Mouse (Mus musculus) stomach, embryonic 15.5 days (tissue): ENCODE measurements around the gene Scn8a. TPM values are rescaled to one million over a fixed set of nuclear protein-coding genes. Genes with fewer than 3 reads are reported as not detected.

Experiments
- ATAC-seq: fragments of 200-750 bp; cut with Nextera tagmentation; 2 replicates; pipeline ENCODE4 v1.8.0; 2017; ENCODE audit warnings: low read depth, moderate number of reproducible peaks, moderate TSS enrichment; ENCODE audit not compliant: insufficient read depth, low FRiP score
- H3K27ac ChIP-seq: fragments of 300-500 bp; sonication (generic); 2 replicates; pipeline ENCODE4 v1.5.1; 2015; ENCODE audit warnings: mild to moderate bottlenecking, inconsistent platforms
- H3K27me3 ChIP-seq: fragments of 300-500 bp; sonication (generic); replicated peaks from 2 replicates; pipeline ENCODE4 v1.6.1; 2015; ENCODE audit warnings: inconsistent platforms
- H3K36me3 ChIP-seq: fragments of 300-500 bp; sonication (generic); 2 replicates; pipeline ENCODE4 v1.6.1; 2015; ENCODE audit warnings: inconsistent platforms
- H3K4me1 ChIP-seq: fragments of 300-500 bp; sonication (generic); 2 replicates; pipeline ENCODE4 v1.6.1; 2015; ENCODE audit warnings: inconsistent platforms
- H3K4me2 ChIP-seq: fragments of 300-500 bp; sonication (generic); 2 replicates; pipeline ENCODE4 v1.6.1; 2015; ENCODE audit warnings: mild to moderate bottlenecking, inconsistent platforms
- H3K4me3 ChIP-seq: fragments of 300-500 bp; sonication (generic); replicated peaks from 2 replicates; pipeline ENCODE4 v1.5.1; 2015; ENCODE audit warnings: inconsistent platforms
- H3K9ac ChIP-seq: fragments of 300-500 bp; sonication (generic); 2 replicates; pipeline ENCODE4 v1.6.1; 2015; ENCODE audit warnings: inconsistent platforms
- H3K9me3 ChIP-seq: fragments of 300-500 bp; sonication (generic); 2 replicates; pipeline ENCODE4 v1.6.1; 2016; ENCODE audit warnings: inconsistent platforms
- WGBS: fragments of 180-500 bp; shearing (Covaris S2); methylation state at CpG from one replicate; pipeline ENCODE4 v1.1.7; 2015; 5-methylcytosine and 5-hydroxymethylcytosine counted together
- polyA plus RNA-seq: library from polyadenylated mRNA; unstranded; fragments of >200 nt; fragmentation: Nextera tagmentation; extraction: Ambion mirVana; gene quantifications from 2 replicates; pipeline ENCODE4 v1.2.1, GENCODE M21; 2015

The Scn8a gene
- polyA plus RNA-seq, 1 experiment from 2014 or later = 2.2 TPM

- ATAC-seq = no peak
- peak overlapping the region; percentile 83 for H3K4me2 ChIP-seq
- no peaks in the 10 kb centered on the region for H3K36me3 ChIP-seq
- 4% methylated on average over 34 of the region's 34 CpGs for WGBS
- H3K27me3 ChIP-seq = no peaks in the 10 kb centered on the region
- H3K27ac ChIP-seq = peak overlapping the region; percentile 87
- H3K4me3 ChIP-seq = peak overlapping the region; percentile 79
- peak overlapping the region; percentile 77 for H3K9ac ChIP-seq
- no peaks in the 10 kb centered on the region for H3K9me3 ChIP-seq
- H3K4me1 ChIP-seq = peaks cover 35% of the 10 kb centered on the region
These were observed 207.5 kb downstream of the Scn8a start for GRCm38 (mm10) chr15:101077001-101077812.

GRCm38 (mm10) chr15:101077813-101078730, 208.4 kb downstream of the Scn8a start, which contains the start of gene Fignl2:
Gene Fignl2 (minus strand): TSS chr15:101078567.
- Histone ChIP-seq H3K9me3 (no peaks in the 10 kb centered on the region), H3K9ac (peak within 1 kb of the TSS; percentile 77), H3K36me3 (no peaks in the 10 kb centered on the region), H3K4me3 (peak within 1 kb of the TSS; percentile 79), H3K27me3 (no peaks in the 10 kb centered on the region), H3K27ac (peak within 1 kb of the TSS; percentile 87), H3K4me1 (peaks cover 36% of the 10 kb centered on the region), H3K4me2 (peak within 1 kb of the TSS; percentile 83)
- ATAC-seq = peak; percentile 12; the same call in 1 of the 2 replicates
- under 1% methylated on average over 65 of the region's 96 CpGs for WGBS

GRCm38 (mm10) chr15:101078731-101079156, 209.1 kb downstream of the Scn8a start:
- ATAC-seq = peak; percentile 78
- Histone ChIP-seq H3K9ac (peak overlapping the region; percentile 34), H3K9me3 (no peaks in the 10 kb centered on the region), H3K4me1 (peaks cover 35% of the 10 kb centered on the region), H3K4me3 (peak overlapping the region; percentile 79), H3K27me3 (no peaks in the 10 kb centered on the region), H3K27ac (peak overlapping the region; percentile 83), H3K4me2 (peak overlapping the region; percentile 83), H3K36me3 (no peaks in the 10 kb centered on the region)
- WGBS = 6% methylated on average over 29 of the region's 30 CpGs

GRCm38 (mm10) chr15:101080031-101080520, 210.4 kb downstream of the Scn8a start:
- H3K4me1 ChIP-seq = peaks cover 35% of the 10 kb centered on the region
- H3K4me2 ChIP-seq = no peak overlapping the region
- H3K27ac ChIP-seq = no peak overlapping the region
- H3K36me3 ChIP-seq = no peaks in the 10 kb centered on the region
- WGBS = 78% methylated on average over 9 of the region's 9 CpGs
- no peaks in the 10 kb centered on the region for H3K27me3 ChIP-seq
- H3K9ac ChIP-seq = no peak overlapping the region
- no peak for ATAC-seq
- no peaks in the 10 kb centered on the region for H3K9me3 ChIP-seq
- H3K4me3 ChIP-seq = no peak overlapping the region

- H3K36me3 ChIP-seq = no peaks in the 10 kb centered on the region
- H3K27me3 ChIP-seq = no peaks in the 10 kb centered on the region
- H3K9ac ChIP-seq = no peak overlapping the region
- no peaks in the 10 kb centered on the region for H3K9me3 ChIP-seq
- H3K4me2 ChIP-seq = no peak overlapping the region
- 77% methylated on average over 7 of the region's 7 CpGs for WGBS
- no peak for ATAC-seq
- no peak overlapping the region for H3K27ac ChIP-seq
- H3K4me1 ChIP-seq = peaks cover 28% of the 10 kb centered on the region
- no peak overlapping the region for H3K4me3 ChIP-seq
These were observed 211.4 kb downstream of the Scn8a start for GRCm38 (mm10) chr15:101081035-101081548.

GRCm38 (mm10) chr15:101082236-101082635, 212.6 kb downstream of the Scn8a start:
- no peak overlapping the region for H3K9ac ChIP-seq
- H3K27ac ChIP-seq = peak overlapping the region; percentile 9; the same call in 1 of the 2 replicates
- no peaks in the 10 kb centered on the region for H3K36me3 ChIP-seq
- H3K4me1 ChIP-seq = peaks cover 18% of the 10 kb centered on the region
- no peak overlapping the region for H3K4me3 ChIP-seq
- H3K4me2 ChIP-seq = no peak overlapping the region
- WGBS = 40% methylated on average over 4 of the region's 4 CpGs
- H3K9me3 ChIP-seq = no peaks in the 10 kb centered on the region
- H3K27me3 ChIP-seq = no peaks in the 10 kb centered on the region
- peak; percentile 21; the same call in 1 of the 2 replicates for ATAC-seq

- H3K36me3 ChIP-seq = no peaks in the 10 kb centered on the region
- no peak overlapping the region for H3K27ac ChIP-seq
- ATAC-seq = no peak
- no peaks in the 10 kb centered on the region for H3K27me3 ChIP-seq
- peaks cover 10% of the 10 kb centered on the region for H3K4me1 ChIP-seq
- WGBS = 67% methylated on average over 10 of the region's 10 CpGs
- H3K4me2 ChIP-seq = no peak overlapping the region
- H3K4me3 ChIP-seq = no peak overlapping the region
- no peaks in the 10 kb centered on the region for H3K9me3 ChIP-seq
- no peak overlapping the region for H3K9ac ChIP-seq
These were observed 214.8 kb downstream of the Scn8a start for GRCm38 (mm10) chr15:101084499-101084898.

- no peak for ATAC-seq
- no peak overlapping the region for H3K4me3 ChIP-seq
- H3K27ac ChIP-seq = no peak overlapping the region
- no peaks in the 10 kb centered on the region for H3K36me3 ChIP-seq
- peaks cover 7% of the 10 kb centered on the region for H3K4me1 ChIP-seq
- 61% methylated on average over 9 of the region's 9 CpGs for WGBS
- no peaks in the 10 kb centered on the region for H3K9me3 ChIP-seq
- no peaks in the 10 kb centered on the region for H3K27me3 ChIP-seq
- H3K9ac ChIP-seq = no peak overlapping the region
- no peak overlapping the region for H3K4me2 ChIP-seq
These were observed 216.8 kb downstream of the Scn8a start for GRCm38 (mm10) chr15:101086451-101086850.

- no peak for ATAC-seq
- no peak overlapping the region for H3K4me2 ChIP-seq
- no peak overlapping the region for H3K9ac ChIP-seq
- no peaks in the 10 kb centered on the region for H3K9me3 ChIP-seq
- H3K36me3 ChIP-seq = no peaks in the 10 kb centered on the region
- peaks cover 7% of the 10 kb centered on the region for H3K4me1 ChIP-seq
- WGBS = 64% methylated on average over 3 of the region's 3 CpGs
- H3K27me3 ChIP-seq = no peaks in the 10 kb centered on the region
- no peak overlapping the region for H3K27ac ChIP-seq
- no peak overlapping the region for H3K4me3 ChIP-seq
These were observed 217.3 kb downstream of the Scn8a start for GRCm38 (mm10) chr15:101086956-101087355.

- ATAC-seq = no peak
- Histone ChIP-seq H3K9ac (no peak overlapping the region), H3K27me3 (no peaks in the 10 kb centered on the region), H3K9me3 (no peaks in the 10 kb centered on the region), H3K4me1 (peaks cover 9% of the 10 kb centered on the region; the same call in 1 of the 2 replicates), H3K36me3 (no peaks in the 10 kb centered on the region), H3K4me3 (no peak overlapping the region), H3K4me2 (no peak overlapping the region), H3K27ac (no peak overlapping the region)
- 68% methylated on average over 4 of the region's 4 CpGs for WGBS
These were observed 218.6 kb downstream of the Scn8a start for GRCm38 (mm10) chr15:101088291-101088690.

- H3K4me3 ChIP-seq = no peak overlapping the region
- H3K27ac ChIP-seq = no peak overlapping the region
- H3K9me3 ChIP-seq = no peaks in the 10 kb centered on the region
- no peak for ATAC-seq
- WGBS = 91% methylated on average over 8 of the region's 8 CpGs
- H3K27me3 ChIP-seq = no peaks in the 10 kb centered on the region
- H3K4me2 ChIP-seq = no peak overlapping the region
- H3K36me3 ChIP-seq = no peaks in the 10 kb centered on the region
- no peak overlapping the region for H3K9ac ChIP-seq
- peaks cover 9% of the 10 kb centered on the region; the same call in 1 of the 2 replicates for H3K4me1 ChIP-seq
These were observed 221.9 kb downstream of the Scn8a start for GRCm38 (mm10) chr15:101091551-101091950.
